Mouse (Mus musculus): Measurements from ENCODE around the gene Myocos. TPM values are rescaled to one million over a fixed set of nuclear protein-coding genes. Genes with fewer than 3 reads are reported as not detected.

The Myocos gene
- polyA plus RNA-seq, 1 experiment from 2014 or later: not detected

- Histone ChIP-seq H3K27me3 (no peaks in the 10 kb centered on the region), H3K4me3 (no peak overlapping the region), H3K4me1 (peaks cover 11% of the 10 kb centered on the region; the same call in 1 of the 2 replicates), H3K36me3 (ENCODE audit: poor library complexity, severe bottlenecking) (0 out of 2 replicates have a peak, but pooled peaks cover under 1% of the 10 kb centered on the region), H3K27ac (no peak overlapping the region), H3K9ac (no peak overlapping the region), H3K4me2 (no peak overlapping the region), H3K9me3 (replicated peaks) (no peaks in the 10 kb centered on the region)
- ATAC-seq: no peak
- 5% methylated on average over 1 of the region's 1 CpGs for WGBS
These were observed 49.9 kb downstream of the Myocos start for GRCm38 (mm10) chr1:162608127-162608526.

GRCm38 (mm10) chr1:162601288-162601687 is 56.7 kb downstream of the Myocos start:
- no peak overlapping the region for H3K9ac ChIP-seq
- no peak overlapping the region for H3K4me3 ChIP-seq
- 73% methylated on average over 4 of the region's 4 CpGs for WGBS
- H3K4me1 ChIP-seq: 0 out of 2 replicates have a peak, but pooled peaks cover 4% of the 10 kb centered on the region
- H3K27me3 ChIP-seq: no peaks in the 10 kb centered on the region
- peaks cover 18% of the 10 kb centered on the region for H3K36me3 ChIP-seq (ENCODE audit: poor library complexity, severe bottlenecking)
- H3K9me3 ChIP-seq (replicated peaks): no peaks in the 10 kb centered on the region
- no peak overlapping the region for H3K27ac ChIP-seq
- H3K4me2 ChIP-seq: no peak overlapping the region
- ATAC-seq: 0 out of 2 replicates have a peak, but pooled peaks have one; percentile 21

- no peak overlapping the region for H3K9ac ChIP-seq
- H3K4me2 ChIP-seq: no peak overlapping the region
- H3K4me3 ChIP-seq: no peak overlapping the region
- H3K27ac ChIP-seq: no peak overlapping the region
- H3K9me3 ChIP-seq (replicated peaks): no peaks in the 10 kb centered on the region
- ATAC-seq: no peak
- WGBS: 95% methylated on average over 5 of the region's 5 CpGs
- H3K4me1 ChIP-seq: 0 out of 2 replicates have a peak, but pooled peaks cover 4% of the 10 kb centered on the region
- no peaks in the 10 kb centered on the region for H3K27me3 ChIP-seq
- peaks cover 18% of the 10 kb centered on the region for H3K36me3 ChIP-seq (ENCODE audit: poor library complexity, severe bottlenecking)
These were observed 58.4 kb downstream of the Myocos start for GRCm38 (mm10) chr1:162599617-162600016.

- 0 out of 2 replicates have a peak, but pooled peaks cover 4% of the 10 kb centered on the region for H3K4me1 ChIP-seq
- no peak for ATAC-seq
- H3K36me3 ChIP-seq (ENCODE audit: poor library complexity, severe bottlenecking): peaks cover 16% of the 10 kb centered on the region
- H3K4me3 ChIP-seq: no peak overlapping the region
- no peak overlapping the region for H3K27ac ChIP-seq
- H3K4me2 ChIP-seq: no peak overlapping the region
- no peak overlapping the region for H3K9ac ChIP-seq
- WGBS: 93% methylated on average over 3 of the region's 3 CpGs
- no peaks in the 10 kb centered on the region for H3K9me3 ChIP-seq (replicated peaks)
- no peaks in the 10 kb centered on the region for H3K27me3 ChIP-seq
These were observed 60.5 kb downstream of the Myocos start for GRCm38 (mm10) chr1:162597379-162598102.

Small RNAs within 50 kb of the gene (microRNA-seq; reads per million reads assigned to microRNA genes)
- not detected for gene Gm27616

Other genes starting within 250 kb of the Myocos start
- gene Dnm3, start 180.2 kb downstream of the Myocos start, polyA plus RNA-seq (2015; fragmentation: Nextera tagmentation; extraction: Ambion mirVana): 15.1 and 16.7 TPM in 2 replicates
- 22.5 and 22.6 TPM in 2 replicates for gene Mettl13, start 109.7 kb downstream of the Myocos start, polyA plus RNA-seq (2015; fragmentation: Nextera tagmentation; extraction: Ambion mirVana)
- gene Vamp4, start 87.7 kb downstream of the Myocos start, polyA plus RNA-seq (2015; fragmentation: Nextera tagmentation; extraction: Ambion mirVana): 62.6 and 66.5 TPM in 2 replicates
- not detected in 2 replicates for gene Myoc, start 19.1 kb downstream of the Myocos start, polyA plus RNA-seq (2015; fragmentation: Nextera tagmentation; extraction: Ambion mirVana)
- gene Prrc2c, start 82.3 kb upstream of the Myocos start, polyA plus RNA-seq (2015; fragmentation: Nextera tagmentation; extraction: Ambion mirVana): 174 and 175 TPM in 2 replicates
- gene Fmo4, start 155.8 kb upstream of the Myocos start, polyA plus RNA-seq (2015; fragmentation: Nextera tagmentation; extraction: Ambion mirVana): 0.31 TPM in 1 of 2 replicates, not detected in the other
- 9.4 and 10.6 TPM in 2 replicates for gene Fmo1, start 208.4 kb upstream of the Myocos start, polyA plus RNA-seq (2015; fragmentation: Nextera tagmentation; extraction: Ambion mirVana)
- gene Fmo2, start 240.5 kb upstream of the Myocos start, polyA plus RNA-seq (2015; fragmentation: Nextera tagmentation; extraction: Ambion mirVana): 0.09 TPM in 1 of 2 replicates, not detected in the other